Mouse (Mus musculus) megakaryocyte progenitor cell, adult 5-6 weeks (primary cell): ENCODE measurements at regions not wholly inside any gene's neighbourhood (a gene's known extent, or its start where the extent isn't known, plus 50 kb on each side); places are given as distances from the start of the nearest gene placed in this dataset.

Source experiments
- ATAC-seq: replicated peaks from 2 replicates; pipeline ENCODE4 v1.8.0; 2016; ENCODE audit warnings: mild to moderate bottlenecking, moderate TSS enrichment, inconsistent platforms; ENCODE audit not compliant: poor library complexity

DNA sequence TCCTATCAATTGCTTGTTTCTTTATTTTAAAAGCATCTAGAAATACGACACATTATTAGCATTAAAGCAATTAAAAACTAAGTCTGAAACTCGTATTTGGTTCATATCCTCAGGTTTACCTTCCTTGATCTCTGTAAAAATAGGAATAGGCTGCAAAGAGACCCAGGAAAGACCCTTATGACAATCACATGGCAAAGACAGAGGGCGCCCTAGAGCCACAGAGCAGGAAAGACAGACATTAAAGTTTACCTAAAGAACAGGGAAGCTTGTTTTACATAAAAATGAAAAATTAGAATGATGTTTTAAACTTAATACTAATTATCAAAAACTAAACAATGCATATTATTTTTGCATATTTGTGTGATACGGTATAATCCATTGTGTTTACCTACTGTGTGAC, 153.2 kb downstream of the Usp25 start:
- ATAC-seq, result peak; percentile 70

DNA sequence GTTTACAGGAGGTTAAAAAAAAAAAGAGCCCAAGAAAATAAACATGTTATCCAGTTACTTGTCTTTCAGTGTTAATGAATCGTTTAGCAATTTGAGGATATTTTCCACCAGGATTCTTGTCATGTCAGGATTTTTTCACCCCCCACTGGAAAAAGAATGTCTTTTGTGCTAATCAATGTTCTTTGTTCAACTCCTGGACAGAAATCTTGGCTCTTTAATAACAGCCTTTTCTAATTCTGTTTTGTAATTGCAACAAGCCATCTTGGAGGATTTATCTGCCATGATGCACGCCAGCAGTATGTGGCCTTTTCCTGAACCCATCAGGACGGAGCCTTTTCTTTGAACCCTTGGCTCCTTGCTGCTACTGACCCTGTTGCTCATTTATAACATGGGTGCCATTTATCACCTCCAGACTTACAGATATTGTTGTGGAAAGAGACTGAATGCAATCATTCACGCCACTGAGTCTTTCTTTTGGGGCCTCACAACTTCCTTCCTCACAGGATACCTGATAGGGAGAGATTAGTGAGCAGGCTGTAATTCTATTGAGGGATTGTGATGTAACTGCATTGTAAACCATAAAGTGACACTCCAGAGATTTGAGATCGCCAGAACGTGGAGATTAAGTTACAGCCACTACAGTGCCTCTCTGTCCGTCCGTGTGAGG, 159.7 kb downstream of the Usp25 start:
- peak; percentile 66 for ATAC-seq

DNA sequence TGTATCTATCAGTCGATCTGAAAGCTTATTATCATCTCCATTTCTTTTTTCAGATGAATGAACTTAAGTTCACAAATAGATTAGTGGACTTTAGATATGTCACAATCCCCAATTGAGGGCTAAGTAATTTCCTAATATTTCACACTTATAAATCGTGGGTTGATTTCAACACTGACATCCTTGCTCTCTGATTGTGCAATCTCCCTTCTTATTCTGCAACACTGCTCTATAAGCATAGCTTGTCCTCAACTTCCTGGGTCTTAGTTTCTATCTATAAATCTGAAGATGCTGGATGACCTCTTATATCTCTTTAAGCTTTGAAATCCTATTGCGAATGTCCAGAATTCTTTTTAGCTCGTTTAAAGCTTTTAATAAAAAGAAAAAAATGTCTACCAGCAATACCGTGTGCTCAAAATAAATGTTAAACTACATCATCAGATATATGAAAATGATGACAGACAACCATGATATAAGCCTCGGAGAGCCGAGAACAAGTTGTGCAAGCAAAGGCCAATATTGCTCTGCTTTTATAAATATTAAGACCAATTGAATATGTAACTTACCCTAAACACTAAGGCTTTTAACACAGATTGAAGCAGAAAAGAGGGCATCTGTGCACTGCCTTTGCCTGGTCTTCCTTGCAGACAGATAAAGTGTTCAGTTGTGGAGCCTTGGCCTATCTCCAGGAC, 161.4 kb downstream of the Usp25 start:
- ATAC-seq, result peak; percentile 94

DNA sequence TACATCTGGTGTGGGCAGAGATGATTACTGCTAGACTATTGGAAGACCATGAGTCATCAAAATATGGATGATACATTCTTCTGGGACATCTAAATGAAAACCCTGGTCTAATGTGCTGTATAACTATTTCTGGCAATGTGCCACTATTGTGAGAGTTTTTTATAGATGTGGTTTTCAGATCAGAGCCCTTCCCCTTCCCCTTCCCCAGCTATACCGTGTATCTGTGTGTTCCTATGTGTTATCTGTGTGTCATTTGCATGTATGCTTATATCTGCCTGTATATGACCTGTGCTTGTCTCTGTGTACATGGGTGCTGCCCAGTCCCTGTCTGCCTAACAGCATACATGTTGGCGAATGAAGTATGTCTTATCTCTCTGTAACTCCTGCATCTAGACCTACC, 167.5 kb downstream of the Usp25 start:
- ATAC-seq, result peak; percentile 58
